In the genomic region with DNA sequence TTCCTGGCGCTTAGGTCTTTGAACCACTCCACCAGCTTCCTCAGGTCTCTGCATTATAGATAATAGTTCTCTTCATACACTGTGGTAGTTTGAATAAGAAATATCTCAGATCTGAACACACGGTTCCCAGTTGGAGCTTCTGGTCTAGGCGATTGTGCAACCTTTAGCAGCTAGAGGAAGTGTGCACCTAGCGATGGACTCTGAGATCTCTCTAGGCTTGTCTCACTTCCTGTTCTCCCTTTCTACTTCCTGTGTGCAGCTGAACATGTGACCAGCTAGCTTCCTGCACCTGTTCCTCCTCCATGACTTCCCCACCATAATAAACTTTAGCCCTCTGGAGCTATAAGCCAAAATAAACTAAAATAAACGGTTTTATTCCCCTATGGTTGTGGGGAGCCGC, we compare ENCODE assay signal across 23 mouse cellular contexts.
DNase-seq lines count a peak whose midpoint lies in the region; ATAC-seq lines count a peak whose summit lies in the region.
"Had no signal": no experiment of that assay in that cellular context is flagged by ENCODE, and none has a peak within 500 bp of the region (broad histone marks: within the 10 kb centered on the region; RNA-seq: fewer than 3 reads in every experiment).

No protein-coding gene starts in this region.

- peak; percentile 84 for ATAC-seq in common myeloid progenitor, adult 5-6 weeks (replicated peaks; ENCODE audit: low read depth, poor library complexity, severe bottlenecking)
- ATAC-seq in megakaryocyte, adult 5-6 weeks (ENCODE audit: poor library complexity, severe bottlenecking), result peak; percentile 89
- peak; percentile 23; the same call in 1 of the 2 replicates for ATAC-seq in neutrophil, adult 5-6 weeks (ENCODE audit: extremely low read depth, insufficient number of reproducible peaks, low FRiP score, poor library complexity, severe bottlenecking)
- ATAC-seq: activated CD4-positive, CD25-positive, alpha-beta regulatory T cell, adult 4 months; CD4-positive, CD25-positive, alpha-beta regulatory T cell, adult 4 months; forebrain, embryonic 14.5 days; forebrain, embryonic 16.5 days; Patski had no signal

- intact Hi-C loops in heart, postnatal 10 days (cut with DNase I), result no loop called here
- intact Hi-C loops in gastrocnemius, postnatal 36 days (cut with DNase I), result no loop called here

- peak; percentile 13 for DNase-seq in heart, adult 11 months
- DNase-seq in heart, postnatal 10 days, result no peak
- no peak for DNase-seq in gastrocnemius, postnatal 36 days
- DNase-seq in spleen, postnatal 4 days (ENCODE audit: low spot score in 2 of 2), result no peak
- DNase-seq in gastrocnemius, postnatal 25 days, result no peak
- DNase-seq: adrenal gland, adult 8-10 months; adrenal gland, postnatal 14 days; adrenal gland, postnatal 36 days; B cell, adult 2 months; cerebellum, adult 11-12 months; cerebellum, adult 2 months; cerebellum, adult 9-10 months; cerebellum, postnatal 10 days; cerebellum, postnatal 25 days; embryo, embryonic 11 days had no signal

Comparison
In these comparisons a context has a peak if more than half of its experiments do, and no peak if none do; other contexts are left out.
1. ATAC-seq: peak in every context shown above with its lines; median percentile 89 in megakaryocyte, adult 5-6 weeks; 84 in common myeloid progenitor, adult 5-6 weeks; 23 in neutrophil, adult 5-6 weeks.